Mouse (Mus musculus) CH12.LX (cell line): ENCODE results near the gene Ifi206. TPM values are rescaled to one million over a fixed set of nuclear protein-coding genes. Genes with fewer than 3 reads are reported as not detected.
"Not testable (repeated sequence)": the region's sequence is repeated elsewhere in the genome, so short reads cannot be mapped to it uniquely, and the experiment has no call there.

Experiments used
- DNase-seq: peaks from one replicate; pipeline ENCODE4 v3.0.0-alpha.2; 2013; ENCODE audit errors: extremely low read depth
- H3K27ac ChIP-seq: 2 replicates; pipeline ENCODE4 v1.5.1; 2012; ENCODE audit warnings: low read depth, mild to moderate bottlenecking, control low read depth, moderate library complexity; ENCODE audit not compliant: insufficient read depth
- H3K27me3 ChIP-seq: replicated peaks from 2 replicates; pipeline ENCODE3; 2012; ENCODE audit warnings: inconsistent platforms
- H3K36me3 ChIP-seq, 2 experiments: replicated peaks in 1 of 2; 2 replicates each; pipeline versions ENCODE3 to v1.6.1; 2012; ENCODE audit warnings: inconsistent platforms in 1 of 2, low read length in 1 of 2, mild to moderate bottlenecking in 1 of 2, mixed read lengths in 1 of 2, moderate library complexity in 1 of 2; ENCODE audit not compliant: control insufficient read depth in 1 of 2, insufficient read depth in 1 of 2
- H3K4me1 ChIP-seq, 2 experiments: 2 replicates each; pipeline ENCODE4 v1.6.1; 2012; ENCODE audit warnings: inconsistent platforms in 1 of 2, moderate library complexity in 1 of 2; ENCODE audit not compliant: insufficient read depth in 2 of 2, control insufficient read depth in 1 of 2
- H3K4me2 ChIP-seq: 2 replicates; pipeline ENCODE4 v1.6.1; 2012; ENCODE audit warnings: low read depth, mild to moderate bottlenecking, control low read depth; ENCODE audit not compliant: poor library complexity, insufficient read depth, severe bottlenecking
- H3K4me3 ChIP-seq, 3 experiments: fragments of 150-350 bp in 1 of 3; sonication (generic) in 1 of 3; replicated peaks in 1 of 3; 2 replicates each; pipeline versions ENCODE3 to v1.5.1; 2011 to 2012; ENCODE audit warnings: low read depth in 2 of 3, low read length in 2 of 3, mild to moderate bottlenecking in 2 of 3, moderate library complexity in 2 of 3, control low read depth in 1 of 3, improper control_type of control experiment in 1 of 3, inconsistent platforms in 1 of 3, mixed read lengths in 1 of 3; ENCODE audit not compliant: poor library complexity in 1 of 3
- H3K79me2 ChIP-seq: replicated peaks from 2 replicates; pipeline ENCODE4 v1.6.1; 2012; ENCODE audit warnings: mild to moderate bottlenecking, moderate library complexity; ENCODE audit not compliant: control insufficient read depth, poor library complexity, insufficient read depth, severe bottlenecking; ENCODE audit errors: extremely low read depth
- H3K9ac ChIP-seq: 2 replicates; pipeline ENCODE4 v1.6.1; 2012; ENCODE audit warnings: low read depth, mild to moderate bottlenecking, control low read depth, moderate library complexity; ENCODE audit not compliant: insufficient read depth
- H3K9me3 ChIP-seq: replicated peaks from 2 replicates; pipeline ENCODE3; 2012; ENCODE audit warnings: low read length, inconsistent platforms, mixed read lengths
- BHLHE40 ChIP-seq: IDR thresholded peaks from 2 replicates; pipeline ENCODE4 v1.6.1; 2011; ENCODE audit warnings: mild to moderate bottlenecking, low read depth, low read length, improper control_type of control experiment
- CTCF ChIP-seq, 2 experiments: IDR thresholded peaks in 1 of 2; conservative IDR thresholded peaks in 1 of 2; 2 replicates each; pipeline ENCODE4 v1.5.1; 2011 to 2012; ENCODE audit warnings: low read depth in 2 of 2, low read length in 2 of 2, improper control_type of control experiment in 1 of 2, inconsistent platforms in 1 of 2, mild to moderate bottlenecking in 1 of 2, moderate library complexity in 1 of 2
- ELF1 ChIP-seq: IDR thresholded peaks from 2 replicates; pipeline ENCODE4 v1.6.1; 2014; ENCODE audit warnings: low read depth, mild to moderate bottlenecking, inconsistent platforms, low read length, improper control_type of control experiment
- IRF4 ChIP-seq: IDR thresholded peaks from 2 replicates; pipeline ENCODE4 v1.6.1; 2014; ENCODE audit warnings: low read depth, mild to moderate bottlenecking, inconsistent platforms, low read length, improper control_type of control experiment
- JUN ChIP-seq: IDR thresholded peaks from 2 replicates; pipeline ENCODE4 v1.6.1; 2011; ENCODE audit warnings: low read depth, mild to moderate bottlenecking, low read length, improper control_type of control experiment, moderate library complexity; ENCODE audit not compliant: insufficient read depth
- KAT2A ChIP-seq: IDR thresholded peaks from 2 replicates; pipeline ENCODE4 v1.6.1; 2012; ENCODE audit warnings: low read length, improper control_type of control experiment, inconsistent platforms; ENCODE audit not compliant: insufficient replicate concordance
- MAFK ChIP-seq: IDR thresholded peaks from 2 replicates; pipeline ENCODE4 v1.6.1; 2011; ENCODE audit warnings: low read length, improper control_type of control experiment; ENCODE audit not compliant: insufficient replicate concordance
- MAZ ChIP-seq: IDR thresholded peaks from 2 replicates; pipeline ENCODE4 v1.6.1; 2012; ENCODE audit warnings: low read depth, mild to moderate bottlenecking, inconsistent platforms, low read length, improper control_type of control experiment, moderate library complexity
- MEF2A ChIP-seq: IDR thresholded peaks from 2 replicates; pipeline ENCODE4 v1.6.1; 2014; ENCODE audit warnings: low read depth, mild to moderate bottlenecking, inconsistent platforms, low read length, improper control_type of control experiment, borderline replicate concordance
- NELFE ChIP-seq: IDR thresholded peaks from 2 replicates; pipeline ENCODE4 v1.6.1; 2011; ENCODE audit warnings: low read depth, low read length, improper control_type of control experiment
- PAX5 ChIP-seq: IDR thresholded peaks from 2 replicates; pipeline ENCODE4 v1.6.1; 2012; ENCODE audit warnings: low read length, inconsistent platforms, mixed read lengths
- TBP ChIP-seq: conservative IDR thresholded peaks from 2 replicates; pipeline ENCODE4 v1.6.1; 2011; ENCODE audit warnings: low read depth, low read length, improper control_type of control experiment
- ZKSCAN1 ChIP-seq: IDR thresholded peaks from 2 replicates; pipeline ENCODE4 v1.6.1; 2012; ENCODE audit warnings: low read depth, inconsistent platforms, low read length, improper control_type of control experiment, borderline replicate concordance
- ZNF384 ChIP-seq: IDR thresholded peaks from 2 replicates; pipeline ENCODE4 v1.6.1; 2012; ENCODE audit warnings: low read depth, low read length, improper control_type of control experiment, inconsistent platforms
- dilution Hi-C: fragments of 300-500 bp; cut with MboI; formaldehyde crosslinking; loops from 2 replicates; pipeline ENCODE4 v1.14.3; 2020; ENCODE audit warnings: low sequenced_read_pairs; ENCODE audit not compliant: extremely low pct_unique_long_range_greater_than_20kb, extremely low pct_ligation_motif_present
- in situ Hi-C: fragments of 300-500 bp; cut with MboI; formaldehyde crosslinking; loops from 3 replicates; pipeline ENCODE4 v1.14.3; 2019; ENCODE audit warnings: low sequenced_read_pairs, low pct_ligation_motif_present, low pct_unique_long_range_greater_than_20kb, mixed read lengths
- polyA plus RNA-seq: library from polyadenylated mRNA; unstranded; fragments of >175 nt; gene quantifications from 2 replicates; pipeline ENCODE4 v1.2.1, GENCODE M21; 2012; ENCODE audit warnings: low read depth; ENCODE audit not compliant: insufficient read length
- total RNA-seq, 2 experiments: library from RNA; depleted of rRNA; stranded (reverse); fragments of 300-350 nt in 1 of 2; fragments of >200 nt in 1 of 2; gene quantifications; 2 replicates each; pipeline ENCODE4 v1.2.3; 2012 to 2014

Ifi206 gene
- not detected in 2 replicates for total RNA-seq (2012; rRNA removed)
- 0.65 TPM in 1 of 2 replicates, not detected in the other for total RNA-seq (2014; rRNA removed)
- 0.33 and 0.56 TPM in 2 replicates for polyA plus RNA-seq

GRCm38 (mm10) chr1:173490812-173491480 lies at the start of gene Ifi206:
Ifi206 (minus strand) TSS chr1:173491041.
- dilution Hi-C loops, H3K4me1 ChIP-seq, H3K27ac ChIP-seq, H3K4me2 ChIP-seq, H3K9ac ChIP-seq, in situ Hi-C loops, H3K4me3 ChIP-seq, H3K9me3 ChIP-seq, H3K36me3 ChIP-seq, H3K27me3 ChIP-seq, H3K79me2 ChIP-seq: not testable (repeated sequence)
- peak; percentile 12 for DNase-seq

- DNase-seq, H3K27me3 ChIP-seq, in situ Hi-C loops, H3K79me2 ChIP-seq, H3K4me3 ChIP-seq, H3K9me3 ChIP-seq, H3K9ac ChIP-seq, H3K4me1 ChIP-seq, dilution Hi-C loops, H3K36me3 ChIP-seq, H3K27ac ChIP-seq: not testable (repeated sequence)
- H3K4me2 ChIP-seq = peak within 1 kb of the TSS; percentile 50; the same call in 1 of the 2 replicates
Observed at GRCm38 (mm10) chr1:173535791-173536190, 45.0 kb upstream of the Ifi206 start, which contains the start of gene Ifi214. Ifi214 (minus strand) TSS chr1:173535957.

GRCm38 (mm10) chr1:173521452-173521851 lies 30.6 kb upstream of the Ifi206 start:
- no peak overlapping the region for H3K4me2 ChIP-seq
- no peak overlapping the region for H3K9ac ChIP-seq
- H3K36me3 ChIP-seq = no peaks in the 10 kb centered on the region
- no peak overlapping the region for H3K27ac ChIP-seq
- H3K27me3 ChIP-seq = no peaks in the 10 kb centered on the region
- H3K9me3 ChIP-seq = no peaks in the 10 kb centered on the region
- H3K4me3 ChIP-seq = no peak overlapping the region
- DNase-seq = no peak
- in situ Hi-C loops = no loop called here
- H3K79me2 ChIP-seq = no peaks in the 10 kb centered on the region
- no peak for TF ChIP-seq JUN
- TF ChIP-seq BHLHE40 = no peak
- TF ChIP-seq MEF2A = no peak
- no peak for TF ChIP-seq ELF1
- no peak for TF ChIP-seq NELFE
- TF ChIP-seq TBP = no peak
- TF ChIP-seq CTCF (conservative IDR thresholded peaks at IDR 0.05 in 1 of 2, IDR thresholded peaks at IDR 0.05 in 1 of 2; ENCODE audit: low read depth in 2 of 2, low read length in 2 of 2) = no peak
- no peak for TF ChIP-seq PAX5
- TF ChIP-seq IRF4 = no peak
- TF ChIP-seq ZNF384 = no peak
- TF ChIP-seq MAZ = no peak
- no peak for TF ChIP-seq ZKSCAN1
- TF ChIP-seq MAFK = no peak
- TF ChIP-seq KAT2A = no peak
- dilution Hi-C loops = no loop called here
- peaks cover 0 to 12% of the 10 kb centered on the region in 2 experiments; a peak in 2 of 4 replicates for H3K4me1 ChIP-seq
